In genomic region chr8:25331161-25331776, GRCm38 (mm10) we compare ENCODE assay signal across 12 mouse cellular contexts.
A peak's percentile ranks its signal among the peaks of the same experiment; 100 is the strongest.
DNase-seq lines count a peak whose midpoint lies in the region; ATAC-seq and TF ChIP-seq lines count a peak whose summit lies in the region.
"Had no signal": no experiment of that assay in that cellular context is flagged by ENCODE, and none has a peak within 500 bp of the region (broad histone marks: within the 10 kb centered on the region; RNA-seq: fewer than 3 reads in every experiment).

No protein-coding gene starts in this region.

- H3K4me1 ChIP-seq in lung, embryonic 14.5 days (ENCODE audit: insufficient read depth): 0 out of 2 replicates have a peak, but pooled peaks cover 5% of the 10 kb centered on the region
- H3K4me1 ChIP-seq in embryonic facial prominence, embryonic 12.5 days: peaks cover 33% of the 10 kb centered on the region
- H3K4me1 ChIP-seq in kidney, embryonic 16.5 days (ENCODE audit: insufficient read depth, low read length): peaks cover 36% of the 10 kb centered on the region
- peaks cover 7% of the 10 kb centered on the region; the same call in 1 of the 2 replicates for H3K4me1 ChIP-seq in hindbrain, embryonic 14.5 days (replicated peaks; ENCODE audit: control insufficient read depth, insufficient read depth, low read length)
- H3K4me1 ChIP-seq: forebrain, embryonic 15.5 days had no signal

- H3K4me3 ChIP-seq in lung, embryonic 14.5 days (ENCODE audit: low read depth, low read length): no peak overlapping the region
- no peak overlapping the region for H3K4me3 ChIP-seq in embryonic facial prominence, embryonic 12.5 days
- H3K4me3 ChIP-seq in kidney, embryonic 16.5 days (ENCODE audit: low read length): no peak overlapping the region
- H3K4me3 ChIP-seq in hindbrain, embryonic 14.5 days (replicated peaks; ENCODE audit: low read length): no peak overlapping the region
- H3K4me3 ChIP-seq: forebrain, embryonic 15.5 days had no signal

- TF ChIP-seq CTCF in lung, embryonic 14.5 days (IDR thresholded peaks at IDR 0.05; ENCODE audit: low read depth): no peak

- no peaks in the 10 kb centered on the region for H3K27me3 ChIP-seq in lung, embryonic 14.5 days (ENCODE audit: insufficient read depth, low read length)
- H3K27me3 ChIP-seq in embryonic facial prominence, embryonic 12.5 days: no peaks in the 10 kb centered on the region
- H3K27me3 ChIP-seq in kidney, embryonic 16.5 days (ENCODE audit: insufficient read depth, low read length): no peaks in the 10 kb centered on the region
- no peaks in the 10 kb centered on the region for H3K27me3 ChIP-seq in hindbrain, embryonic 14.5 days (ENCODE audit: control insufficient read depth, insufficient read depth, low read length)
- H3K27me3 ChIP-seq: forebrain, embryonic 15.5 days had no signal

- no peak overlapping the region for H3K9ac ChIP-seq in lung, embryonic 14.5 days
- no peak overlapping the region for H3K9ac ChIP-seq in embryonic facial prominence, embryonic 12.5 days
- H3K9ac ChIP-seq in kidney, embryonic 16.5 days (replicated peaks; ENCODE audit: low read length): no peak overlapping the region
- no peak overlapping the region for H3K9ac ChIP-seq in hindbrain, embryonic 14.5 days
- H3K9ac ChIP-seq: forebrain, embryonic 15.5 days; liver, postnatal 0 days had no signal

- peak; percentile 39; the same call in 1 of the 2 replicates for ATAC-seq in lung, embryonic 14.5 days (ENCODE audit: insufficient read depth)
- ATAC-seq in embryonic facial prominence, embryonic 12.5 days (ENCODE audit: insufficient number of reproducible peaks, insufficient read depth, low FRiP score, low TSS enrichment): no peak
- ATAC-seq in kidney, embryonic 16.5 days (ENCODE audit: low FRiP score, low TSS enrichment): peak; percentile 65
- ATAC-seq in megakaryocyte progenitor cell, adult 5-6 weeks (replicated peaks; ENCODE audit: poor library complexity): peak; percentile 59
- ATAC-seq in hindbrain, embryonic 14.5 days (ENCODE audit: low FRiP score): no peak
- ATAC-seq: forebrain, embryonic 15.5 days; liver, postnatal 0 days had no signal

- no peaks in the 10 kb centered on the region for H3K36me3 ChIP-seq in lung, embryonic 14.5 days (ENCODE audit: insufficient read depth)
- no peaks in the 10 kb centered on the region for H3K36me3 ChIP-seq in embryonic facial prominence, embryonic 12.5 days
- no peaks in the 10 kb centered on the region for H3K36me3 ChIP-seq in kidney, embryonic 16.5 days (ENCODE audit: insufficient read depth, low read length)
- H3K36me3 ChIP-seq in hindbrain, embryonic 14.5 days (replicated peaks; ENCODE audit: control insufficient read depth, insufficient read depth): no peaks in the 10 kb centered on the region
- H3K36me3 ChIP-seq: forebrain, embryonic 15.5 days had no signal

- H3K4me2 ChIP-seq in lung, embryonic 14.5 days: no peak overlapping the region
- no peak overlapping the region for H3K4me2 ChIP-seq in embryonic facial prominence, embryonic 12.5 days (replicated peaks)
- H3K4me2 ChIP-seq in kidney, embryonic 16.5 days (replicated peaks; ENCODE audit: low read depth, low read length): no peak overlapping the region
- H3K4me2 ChIP-seq in hindbrain, embryonic 14.5 days (replicated peaks): no peak overlapping the region
- H3K4me2 ChIP-seq: forebrain, embryonic 15.5 days had no signal

- H3K9me3 ChIP-seq in lung, embryonic 14.5 days (ENCODE audit: low read depth, low read length): no peaks in the 10 kb centered on the region; the same call in 1 of the 2 replicates
- H3K9me3 ChIP-seq in embryonic facial prominence, embryonic 12.5 days: no peaks in the 10 kb centered on the region
- no peaks in the 10 kb centered on the region for H3K9me3 ChIP-seq in kidney, embryonic 16.5 days (ENCODE audit: low read length)
- H3K9me3 ChIP-seq in hindbrain, embryonic 14.5 days (ENCODE audit: control insufficient read depth, low read length): no peaks in the 10 kb centered on the region
- H3K9me3 ChIP-seq: forebrain, embryonic 15.5 days had no signal

- peak; percentile 60 for DNase-seq in lung, embryonic 14.5 days
- no peak for DNase-seq in lung, postnatal 10 days
- no peak for DNase-seq in hindbrain, embryonic 14.5 days (ENCODE audit: low spot score)
- DNase-seq in embryo, embryonic 11 days: no peak
- DNase-seq in urinary bladder, postnatal 25 days (ENCODE audit: low spot score): no peak
- DNase-seq: cerebellum, adult 9-11 months; liver, postnatal 0 days; thymus, postnatal 14 days had no signal

- H3K27ac ChIP-seq in lung, embryonic 14.5 days (ENCODE audit: low read depth): 0 out of 2 replicates have a peak overlapping the region, but pooled peaks have one; percentile 21
- H3K27ac ChIP-seq in embryonic facial prominence, embryonic 12.5 days: peak overlapping the region; percentile 42; the same call in 1 of the 2 replicates
- peak overlapping the region; percentile 62; the same call in 1 of the 2 replicates for H3K27ac ChIP-seq in kidney, embryonic 16.5 days (ENCODE audit: low read length)
- no peak overlapping the region for H3K27ac ChIP-seq in hindbrain, embryonic 14.5 days
- H3K27ac ChIP-seq: forebrain, embryonic 15.5 days had no signal

- WGBS in lung, embryonic 14.5 days: 38% methylated on average over 7 of the region's 7 CpGs
- WGBS in embryonic facial prominence, embryonic 12.5 days: 57% methylated on average over 7 of the region's 7 CpGs
- WGBS in kidney, embryonic 16.5 days: 21% methylated on average over 7 of the region's 7 CpGs
- 72% methylated on average over 7 of the region's 7 CpGs for WGBS in hindbrain, embryonic 14.5 days

Comparison
In these comparisons a context has a peak if more than half of its experiments do, and no peak if none do; other contexts are left out.
1. ATAC-seq: peak in lung, embryonic 14.5 days (single experiment), kidney, embryonic 16.5 days (single experiment) and megakaryocyte progenitor cell, adult 5-6 weeks (single experiment); none in embryonic facial prominence, embryonic 12.5 days (single experiment) and hindbrain, embryonic 14.5 days (single experiment).